Mouse (Mus musculus): Measurements from ENCODE around the gene Trp53bp1. TPM values are rescaled to one million over a fixed set of nuclear protein-coding genes. Genes with fewer than 3 reads are reported as not detected.

Gene Trp53bp1
- polyA plus RNA-seq, 1 experiment from 2014 or later, result 5.8 TPM

- no peak for TF ChIP-seq CTCF (IDR thresholded peaks at IDR 0.05; ENCODE audit: low read depth)
- ATAC-seq, result no peak
- 96% methylated on average over 4 of the region's 4 CpGs for WGBS
Measured at GRCm38 (mm10) chr2:121228135-121228534, 43.1 kb downstream of the Trp53bp1 start.

GRCm38 (mm10) chr2:121223010-121223409 is 48.2 kb downstream of the Trp53bp1 start:
- no peaks in the 10 kb centered on the region; the same call in 1 of the 2 replicates for H3K4me1 ChIP-seq (replicated peaks; ENCODE audit: control insufficient read depth, insufficient read depth, low read length)
- WGBS, result 92% methylated on average over 2 of the region's 2 CpGs
- no peak overlapping the region for H3K4me3 ChIP-seq (ENCODE audit: low read depth, low read length)
- no peak overlapping the region for H3K4me2 ChIP-seq (replicated peaks; ENCODE audit: low read depth)
- peaks cover 41% of the 10 kb centered on the region for H3K36me3 ChIP-seq (ENCODE audit: control insufficient read depth, insufficient read depth)
- no peak for ATAC-seq
- TF ChIP-seq CTCF (IDR thresholded peaks at IDR 0.05; ENCODE audit: low read depth), result 0 out of 2 replicates have a peak, but pooled peaks have one; percentile 11
- no peaks in the 10 kb centered on the region for H3K9me3 ChIP-seq (ENCODE audit: control insufficient read depth)
- H3K9ac ChIP-seq (ENCODE audit: low read depth, low read length), result no peak overlapping the region
- H3K27ac ChIP-seq (ENCODE audit: low read depth, low read length), result no peak overlapping the region
- H3K27me3 ChIP-seq (replicated peaks; ENCODE audit: control insufficient read depth, insufficient read depth, low read length), result no peaks in the 10 kb centered on the region

More at GRCm38 (mm10) chr2:121228135-121228534, 43.1 kb downstream of the Trp53bp1 start:
- Histone ChIP-seq H3K27ac (ENCODE audit: low read depth, low read length) (no peak overlapping the region), H3K36me3 (ENCODE audit: control insufficient read depth, insufficient read depth) (peaks cover 49% of the 10 kb centered on the region), H3K9ac (ENCODE audit: low read depth, low read length) (no peak overlapping the region), H3K4me3 (ENCODE audit: low read depth, low read length) (no peak overlapping the region), H3K9me3 (ENCODE audit: control insufficient read depth) (no peaks in the 10 kb centered on the region), H3K27me3 (replicated peaks; ENCODE audit: control insufficient read depth, insufficient read depth, low read length) (no peaks in the 10 kb centered on the region), H3K4me2 (replicated peaks; ENCODE audit: low read depth) (no peak overlapping the region), H3K4me1 (replicated peaks; ENCODE audit: control insufficient read depth, insufficient read depth, low read length) (no peaks in the 10 kb centered on the region; the same call in 1 of the 2 replicates)

GRCm38 (mm10) chr2:121219994-121220393 is 51.2 kb downstream of the Trp53bp1 start:
- H3K4me3 ChIP-seq (ENCODE audit: low read depth, low read length), result no peak overlapping the region
- no peaks in the 10 kb centered on the region for H3K27me3 ChIP-seq (replicated peaks; ENCODE audit: control insufficient read depth, insufficient read depth, low read length)
- H3K27ac ChIP-seq (ENCODE audit: low read depth, low read length), result no peak overlapping the region
- H3K4me2 ChIP-seq (replicated peaks; ENCODE audit: low read depth), result no peak overlapping the region
- TF ChIP-seq CTCF (IDR thresholded peaks at IDR 0.05; ENCODE audit: low read depth), result no peak
- no peak for ATAC-seq
- H3K36me3 ChIP-seq (ENCODE audit: control insufficient read depth, insufficient read depth), result peaks cover 37% of the 10 kb centered on the region
- no peak overlapping the region for H3K9ac ChIP-seq (ENCODE audit: low read depth, low read length)
- no peaks in the 10 kb centered on the region for H3K9me3 ChIP-seq (ENCODE audit: control insufficient read depth)
- no peaks in the 10 kb centered on the region for H3K4me1 ChIP-seq (replicated peaks; ENCODE audit: control insufficient read depth, insufficient read depth, low read length)

GRCm38 (mm10) chr2:121219177-121219576 is 52.0 kb downstream of the Trp53bp1 start:
- Histone ChIP-seq H3K4me2 (replicated peaks; ENCODE audit: low read depth) (no peak overlapping the region), H3K36me3 (ENCODE audit: control insufficient read depth, insufficient read depth) (peaks cover 43% of the 10 kb centered on the region), H3K27ac (ENCODE audit: low read depth, low read length) (no peak overlapping the region), H3K27me3 (replicated peaks; ENCODE audit: control insufficient read depth, insufficient read depth, low read length) (no peaks in the 10 kb centered on the region), H3K4me1 (replicated peaks; ENCODE audit: control insufficient read depth, insufficient read depth, low read length) (no peaks in the 10 kb centered on the region), H3K9ac (ENCODE audit: low read depth, low read length) (no peak overlapping the region), H3K9me3 (ENCODE audit: control insufficient read depth) (no peaks in the 10 kb centered on the region), H3K4me3 (ENCODE audit: low read depth, low read length) (no peak overlapping the region)
- TF ChIP-seq CTCF (IDR thresholded peaks at IDR 0.05; ENCODE audit: low read depth), result no peak
- no peak for ATAC-seq

- 81% methylated on average over 3 of the region's 3 CpGs for WGBS
- no peak for TF ChIP-seq CTCF (IDR thresholded peaks at IDR 0.05; ENCODE audit: low read depth)
- peaks cover 48% of the 10 kb centered on the region for H3K36me3 ChIP-seq (ENCODE audit: control insufficient read depth, insufficient read depth)
- H3K9ac ChIP-seq (ENCODE audit: low read depth, low read length), result no peak overlapping the region
- no peak overlapping the region for H3K4me2 ChIP-seq (replicated peaks; ENCODE audit: low read depth)
- no peaks in the 10 kb centered on the region for H3K27me3 ChIP-seq (replicated peaks; ENCODE audit: control insufficient read depth, insufficient read depth, low read length)
- H3K27ac ChIP-seq (ENCODE audit: low read depth, low read length), result no peak overlapping the region
- H3K4me1 ChIP-seq (replicated peaks; ENCODE audit: control insufficient read depth, insufficient read depth, low read length), result no peaks in the 10 kb centered on the region
- H3K4me3 ChIP-seq (ENCODE audit: low read depth, low read length), result no peak overlapping the region
- ATAC-seq, result no peak
- H3K9me3 ChIP-seq (ENCODE audit: control insufficient read depth), result no peaks in the 10 kb centered on the region
Measured at GRCm38 (mm10) chr2:121214491-121214890, 56.7 kb downstream of the Trp53bp1 start.

- no peak overlapping the region for H3K4me3 ChIP-seq (ENCODE audit: low read depth, low read length)
- H3K36me3 ChIP-seq (ENCODE audit: control insufficient read depth, insufficient read depth), result peaks cover 71% of the 10 kb centered on the region
- H3K4me1 ChIP-seq (replicated peaks; ENCODE audit: control insufficient read depth, insufficient read depth, low read length), result no peaks in the 10 kb centered on the region
- TF ChIP-seq CTCF (IDR thresholded peaks at IDR 0.05; ENCODE audit: low read depth), result no peak
- 92% methylated on average over 3 of the region's 3 CpGs for WGBS
- H3K9ac ChIP-seq (ENCODE audit: low read depth, low read length), result no peak overlapping the region
- H3K27ac ChIP-seq (ENCODE audit: low read depth, low read length), result no peak overlapping the region
- H3K27me3 ChIP-seq (replicated peaks; ENCODE audit: control insufficient read depth, insufficient read depth, low read length), result no peaks in the 10 kb centered on the region
- no peaks in the 10 kb centered on the region for H3K9me3 ChIP-seq (ENCODE audit: control insufficient read depth)
- no peak for ATAC-seq
- H3K4me2 ChIP-seq (replicated peaks; ENCODE audit: low read depth), result no peak overlapping the region
Measured at GRCm38 (mm10) chr2:121206541-121206940, 64.7 kb downstream of the Trp53bp1 start.

- Histone ChIP-seq H3K9ac (ENCODE audit: low read depth, low read length) (no peak overlapping the region), H3K4me1 (replicated peaks; ENCODE audit: control insufficient read depth, insufficient read depth, low read length) (no peaks in the 10 kb centered on the region), H3K27ac (ENCODE audit: low read depth, low read length) (no peak overlapping the region), H3K36me3 (ENCODE audit: control insufficient read depth, insufficient read depth) (peaks cover 79% of the 10 kb centered on the region), H3K4me2 (replicated peaks; ENCODE audit: low read depth) (no peak overlapping the region), H3K9me3 (ENCODE audit: control insufficient read depth) (no peaks in the 10 kb centered on the region), H3K4me3 (ENCODE audit: low read depth, low read length) (no peak overlapping the region), H3K27me3 (replicated peaks; ENCODE audit: control insufficient read depth, insufficient read depth, low read length) (no peaks in the 10 kb centered on the region)
- TF ChIP-seq CTCF (IDR thresholded peaks at IDR 0.05; ENCODE audit: low read depth), result no peak
- no peak for ATAC-seq
- WGBS, result 94% methylated on average over 17 of the region's 17 CpGs
Measured at GRCm38 (mm10) chr2:121204276-121204675, 66.9 kb downstream of the Trp53bp1 start.
